Mouse (Mus musculus): ENCODE data around the gene Dtx2.

- TF ChIP-seq EP300 (IDR thresholded peaks at IDR 0.05; ENCODE audit: low read depth) (no peak), CTCF (IDR thresholded peaks at IDR 0.05; ENCODE audit: low read depth) (no peak)
These were observed 61.5 kb downstream of the Dtx2 start for GRCm38 (mm10) chr5:136056062-136056461.
